Mouse (Mus musculus) forebrain, embryonic 15.5 days (tissue): ENCODE data around the gene Kctd21. TPM values are rescaled to one million over a fixed set of nuclear protein-coding genes. Genes with fewer than 3 reads are reported as not detected.

Experiments used
- ATAC-seq: fragments of 200-750 bp; cut with Nextera tagmentation; replicated peaks from 2 replicates; pipeline ENCODE4 v1.8.0; 2017; ENCODE audit warnings: mild to moderate bottlenecking, moderate TSS enrichment, moderate library complexity
- H3K27ac ChIP-seq: fragments of 300-500 bp; sonication (generic); replicated peaks from 2 replicates; pipeline ENCODE4 v1.5.1; 2015; ENCODE audit warnings: mild to moderate bottlenecking, inconsistent platforms
- H3K27me3 ChIP-seq: fragments of 300-500 bp; sonication (generic); 2 replicates; pipeline ENCODE4 v1.6.1; 2015; ENCODE audit warnings: inconsistent platforms
- H3K36me3 ChIP-seq: fragments of 300-500 bp; sonication (generic); 2 replicates; pipeline ENCODE4 v1.6.1; 2015; ENCODE audit warnings: mild to moderate bottlenecking, inconsistent platforms
- H3K4me1 ChIP-seq: fragments of 300-500 bp; sonication (generic); 2 replicates; pipeline ENCODE4 v1.6.1; 2015; ENCODE audit warnings: inconsistent platforms
- H3K4me2 ChIP-seq: fragments of 300-500 bp; sonication (generic); replicated peaks from 2 replicates; pipeline ENCODE4 v1.6.1; 2015; ENCODE audit warnings: mild to moderate bottlenecking, inconsistent platforms
- H3K4me3 ChIP-seq: fragments of 300-500 bp; sonication (generic); 2 replicates; pipeline ENCODE4 v1.5.1; 2015; ENCODE audit warnings: mild to moderate bottlenecking, inconsistent platforms
- H3K9ac ChIP-seq: fragments of 300-500 bp; sonication (generic); replicated peaks from 2 replicates; pipeline ENCODE4 v1.6.1; 2015; ENCODE audit warnings: mild to moderate bottlenecking, inconsistent platforms
- H3K9me3 ChIP-seq: fragments of 300-500 bp; sonication (generic); 2 replicates; pipeline ENCODE4 v1.6.1; 2016; ENCODE audit warnings: inconsistent platforms
- whole genome bisulfite sequencing: fragments of 180-500 bp; shearing (Covaris S2); methylation state at CpG from one replicate; pipeline ENCODE4 v1.1.7; 2015; ENCODE audit warnings: mixed read lengths; 5-methylcytosine and 5-hydroxymethylcytosine counted together
- polyA plus RNA-seq: library from polyadenylated mRNA; unstranded; fragments of >200 nt; fragmentation: Nextera tagmentation; extraction: Ambion mirVana; gene quantifications from 2 replicates; pipeline ENCODE4 v1.2.1, GENCODE M21; 2015

The Kctd21 gene
- polyA plus RNA-seq, 1 experiment from 2014 or later: 7.1 TPM

- no peak overlapping the region for H3K4me3 ChIP-seq
- H3K27me3 ChIP-seq: no peaks in the 10 kb centered on the region
- WGBS: 93% methylated on average over 2 of the region's 2 CpGs
- peaks cover 82% of the 10 kb centered on the region for H3K36me3 ChIP-seq
- H3K4me1 ChIP-seq: no peaks in the 10 kb centered on the region
- H3K9ac ChIP-seq: no peak overlapping the region
- no peak overlapping the region for H3K27ac ChIP-seq
- no peak for ATAC-seq
- no peaks in the 10 kb centered on the region for H3K9me3 ChIP-seq
- H3K4me2 ChIP-seq: no peak overlapping the region
Observed at GRCm38 (mm10) chr7:97306813-97307212, 25.3 kb upstream of the Kctd21 start.

DNA sequence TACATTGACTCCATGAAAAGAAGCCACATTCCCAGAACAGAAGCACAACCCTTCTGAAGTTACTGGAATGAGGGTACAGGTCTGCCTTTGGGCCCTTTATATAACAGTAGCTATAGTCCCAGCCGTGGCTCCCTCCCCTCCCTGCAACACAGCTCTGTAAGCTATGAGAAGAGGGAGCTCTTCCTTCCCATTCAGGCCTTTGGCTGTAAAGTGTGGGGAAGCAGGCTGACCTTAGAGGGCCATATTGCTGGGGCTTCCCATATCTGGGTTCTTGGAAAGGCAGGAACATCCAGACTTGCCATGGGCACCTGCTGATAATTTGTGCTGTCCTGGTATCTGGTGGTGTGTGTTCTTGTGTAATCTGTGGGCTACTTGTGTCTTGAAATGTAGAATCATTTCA, 24.6 kb upstream of the Kctd21 start:
- Histone ChIP-seq H3K4me1 (no peaks in the 10 kb centered on the region), H3K9me3 (no peaks in the 10 kb centered on the region), H3K27me3 (no peaks in the 10 kb centered on the region), H3K9ac (no peak overlapping the region), H3K36me3 (peaks cover 76% of the 10 kb centered on the region), H3K4me3 (no peak overlapping the region), H3K27ac (no peak overlapping the region), H3K4me2 (no peak overlapping the region)
- 94% methylated on average over 1 of the region's 1 CpGs for WGBS
- no peak for ATAC-seq

GRCm38 (mm10) chr7:97309461-97310340, 22.4 kb upstream of the Kctd21 start:
- no peak overlapping the region for H3K9ac ChIP-seq
- no peaks in the 10 kb centered on the region for H3K27me3 ChIP-seq
- no peaks in the 10 kb centered on the region for H3K9me3 ChIP-seq
- 91% methylated on average over 4 of the region's 4 CpGs for WGBS
- H3K4me2 ChIP-seq: no peak overlapping the region
- no peaks in the 10 kb centered on the region for H3K4me1 ChIP-seq
- no peak overlapping the region for H3K27ac ChIP-seq
- H3K4me3 ChIP-seq: no peak overlapping the region
- ATAC-seq: no peak
- H3K36me3 ChIP-seq: peaks cover 63% of the 10 kb centered on the region

DNA sequence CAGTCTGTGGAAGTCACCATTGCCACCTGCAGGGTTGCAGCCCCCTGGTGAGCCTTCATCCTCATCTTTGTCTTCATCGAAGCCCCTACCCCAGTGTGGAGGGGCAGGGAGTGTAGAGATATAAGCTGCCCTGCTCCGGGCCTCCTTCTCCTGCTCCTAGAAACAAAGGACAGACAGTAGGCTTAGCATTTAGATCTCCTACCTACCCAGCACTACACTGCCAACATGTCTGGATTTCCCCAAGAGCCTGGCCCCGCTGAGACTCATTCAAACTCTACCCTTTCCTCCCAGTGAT, 21.8 kb upstream of the Kctd21 start:
- Histone ChIP-seq H3K9me3 (no peaks in the 10 kb centered on the region), H3K27ac (no peak overlapping the region), H3K36me3 (peaks cover 57% of the 10 kb centered on the region), H3K9ac (no peak overlapping the region), H3K4me1 (no peaks in the 10 kb centered on the region), H3K4me2 (no peak overlapping the region), H3K4me3 (no peak overlapping the region), H3K27me3 (no peaks in the 10 kb centered on the region)
- no peak for ATAC-seq
- 88% methylated on average over 3 of the region's 3 CpGs for WGBS

- H3K36me3 ChIP-seq: peaks cover 50% of the 10 kb centered on the region
- no peaks in the 10 kb centered on the region for H3K9me3 ChIP-seq
- no peak overlapping the region for H3K9ac ChIP-seq
- H3K27me3 ChIP-seq: no peaks in the 10 kb centered on the region
- no peak overlapping the region for H3K4me3 ChIP-seq
- no peak for ATAC-seq
- H3K4me2 ChIP-seq: no peak overlapping the region
- no peaks in the 10 kb centered on the region for H3K4me1 ChIP-seq
- H3K27ac ChIP-seq: no peak overlapping the region
- 94% methylated on average over 14 of the region's 14 CpGs for WGBS
Observed at GRCm38 (mm10) chr7:97311620-97312019, 20.5 kb upstream of the Kctd21 start.

GRCm38 (mm10) chr7:97312196-97312595, 19.9 kb upstream of the Kctd21 start:
- Histone ChIP-seq H3K9me3 (no peaks in the 10 kb centered on the region), H3K4me1 (no peaks in the 10 kb centered on the region), H3K4me3 (no peak overlapping the region), H3K9ac (no peak overlapping the region), H3K36me3 (peaks cover 45% of the 10 kb centered on the region), H3K4me2 (no peak overlapping the region), H3K27ac (no peak overlapping the region), H3K27me3 (no peaks in the 10 kb centered on the region)
- ATAC-seq: no peak
- WGBS: 93% methylated on average over 17 of the region's 17 CpGs

GRCm38 (mm10) chr7:97312856-97313255, 19.3 kb upstream of the Kctd21 start:
- no peak overlapping the region for H3K9ac ChIP-seq
- H3K27me3 ChIP-seq: no peaks in the 10 kb centered on the region
- no peaks in the 10 kb centered on the region for H3K9me3 ChIP-seq
- H3K27ac ChIP-seq: no peak overlapping the region
- no peak overlapping the region for H3K4me2 ChIP-seq
- H3K4me1 ChIP-seq: no peaks in the 10 kb centered on the region
- no peak overlapping the region for H3K4me3 ChIP-seq
- WGBS: 92% methylated on average over 6 of the region's 6 CpGs
- ATAC-seq: no peak
- H3K36me3 ChIP-seq: peaks cover 39% of the 10 kb centered on the region

GRCm38 (mm10) chr7:97313364-97313995, 18.6 kb upstream of the Kctd21 start:
- WGBS: 87% methylated on average over 7 of the region's 7 CpGs
- no peak for ATAC-seq
- no peak overlapping the region for H3K9ac ChIP-seq
- H3K36me3 ChIP-seq: peaks cover 34% of the 10 kb centered on the region
- H3K4me1 ChIP-seq: no peaks in the 10 kb centered on the region
- no peak overlapping the region for H3K4me2 ChIP-seq
- no peaks in the 10 kb centered on the region for H3K9me3 ChIP-seq
- no peak overlapping the region for H3K27ac ChIP-seq
- H3K4me3 ChIP-seq: no peak overlapping the region
- H3K27me3 ChIP-seq: no peaks in the 10 kb centered on the region

DNA sequence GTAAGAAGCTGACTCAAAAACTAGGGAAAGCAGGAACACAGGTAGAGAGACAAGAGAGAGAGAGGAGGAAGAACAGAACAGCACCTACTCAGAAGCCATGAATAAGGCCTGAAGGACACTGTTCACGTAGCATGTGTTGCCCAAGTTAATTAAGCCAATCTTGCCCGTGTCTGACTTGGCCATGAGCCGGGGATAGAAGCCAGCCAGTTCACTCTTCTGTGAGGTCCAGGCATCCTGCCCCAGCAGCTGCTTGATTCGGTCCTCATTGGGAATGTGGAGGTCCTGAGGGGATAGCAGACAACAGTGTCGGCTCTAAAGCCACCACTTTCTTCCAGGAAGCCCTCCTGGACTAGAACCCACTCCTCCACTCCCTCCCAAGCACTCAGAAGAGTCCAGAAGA, 17.5 kb upstream of the Kctd21 start:
- no peak for ATAC-seq
- Histone ChIP-seq H3K9ac (no peak overlapping the region), H3K4me1 (no peaks in the 10 kb centered on the region), H3K9me3 (no peaks in the 10 kb centered on the region), H3K36me3 (peaks cover 23% of the 10 kb centered on the region), H3K4me3 (no peak overlapping the region), H3K27me3 (no peaks in the 10 kb centered on the region), H3K27ac (no peak overlapping the region), H3K4me2 (no peak overlapping the region)
- 82% methylated on average over 5 of the region's 5 CpGs for WGBS

- Histone ChIP-seq H3K4me3 (no peak overlapping the region), H3K4me1 (no peaks in the 10 kb centered on the region), H3K9me3 (no peaks in the 10 kb centered on the region), H3K27ac (no peak overlapping the region), H3K9ac (no peak overlapping the region), H3K36me3 (peaks cover 16% of the 10 kb centered on the region), H3K4me2 (no peak overlapping the region), H3K27me3 (no peaks in the 10 kb centered on the region)
- WGBS: 91% methylated on average over 6 of the region's 6 CpGs
- ATAC-seq: no peak
Observed at GRCm38 (mm10) chr7:97315656-97316055, 16.5 kb upstream of the Kctd21 start.

GRCm38 (mm10) chr7:97317706-97318105, 14.4 kb upstream of the Kctd21 start:
- no peak for ATAC-seq
- Histone ChIP-seq H3K9me3 (no peaks in the 10 kb centered on the region), H3K4me3 (no peak overlapping the region), H3K27ac (no peak overlapping the region), H3K9ac (no peak overlapping the region), H3K27me3 (no peaks in the 10 kb centered on the region), H3K4me2 (no peak overlapping the region), H3K36me3 (0 out of 2 replicates have a peak, but pooled peaks cover 3% of the 10 kb centered on the region), H3K4me1 (no peaks in the 10 kb centered on the region)
- 82% methylated on average over 3 of the region's 3 CpGs for WGBS

GRCm38 (mm10) chr7:97324342-97324741, 7.8 kb upstream of the Kctd21 start:
- peaks cover 13% of the 10 kb centered on the region; the same call in 1 of the 2 replicates for H3K4me1 ChIP-seq
- H3K4me2 ChIP-seq: no peak overlapping the region
- no peaks in the 10 kb centered on the region for H3K9me3 ChIP-seq
- WGBS: 91% methylated on average over 8 of the region's 8 CpGs
- peaks cover 26% of the 10 kb centered on the region for H3K27me3 ChIP-seq
- H3K9ac ChIP-seq: no peak overlapping the region
- no peak for ATAC-seq
- no peak overlapping the region for H3K4me3 ChIP-seq
- H3K27ac ChIP-seq: no peak overlapping the region
- H3K36me3 ChIP-seq: no peaks in the 10 kb centered on the region; the same call in 1 of the 2 replicates
